Mouse (Mus musculus) MEL (cell line): Measurements from ENCODE around the gene Tmem231.

ENCODE experiments used
- CTCF ChIP-seq, 3 experiments: IDR thresholded peaks in 2 of 3; conservative IDR thresholded peaks in 1 of 3; 2 replicates each; pipeline ENCODE4 v1.5.1; 2011 to 2012; ENCODE audit warnings: low read length in 3 of 3, low read depth in 2 of 3, mild to moderate bottlenecking in 2 of 3, improper control_type of control experiment in 1 of 3, inconsistent platforms in 1 of 3, mixed read lengths in 1 of 3, moderate library complexity in 1 of 3; ENCODE audit not compliant: control insufficient read depth in 1 of 3, insufficient read depth in 1 of 3, poor library complexity in 1 of 3, severe bottlenecking in 1 of 3
- EP300 ChIP-seq, 2 experiments: IDR thresholded peaks; 2 replicates each; pipeline ENCODE4 v1.6.1; 2011; ENCODE audit warnings: improper control_type of control experiment in 2 of 2, low read length in 2 of 2, low read depth in 1 of 2, mild to moderate bottlenecking in 1 of 2
- GATA1 ChIP-seq: IDR thresholded peaks from 2 replicates; pipeline ENCODE4 v1.6.1; 2011; ENCODE audit warnings: low read depth, low read length, improper control_type of control experiment
- MAFK ChIP-seq: IDR thresholded peaks from 2 replicates; pipeline ENCODE4 v1.6.1; 2011; ENCODE audit warnings: low read depth, mild to moderate bottlenecking, low read length, improper control_type of control experiment, borderline replicate concordance
- RCOR1 ChIP-seq: IDR thresholded peaks from 2 replicates; pipeline ENCODE4 v1.6.1; 2012; ENCODE audit warnings: low read depth, mild to moderate bottlenecking, inconsistent platforms, low read length, improper control_type of control experiment
- TAL1 ChIP-seq: IDR thresholded peaks from 2 replicates; pipeline ENCODE4 v1.6.1; 2012; ENCODE audit warnings: mild to moderate bottlenecking, inconsistent platforms, low read length, moderate library complexity, mixed read lengths
- USF1 ChIP-seq: IDR thresholded peaks from 2 replicates; pipeline ENCODE4 v1.6.1; 2014; ENCODE audit warnings: low read depth, mild to moderate bottlenecking, inconsistent platforms, low read length, improper control_type of control experiment, moderate library complexity
- ZKSCAN1 ChIP-seq: IDR thresholded peaks from 2 replicates; pipeline ENCODE4 v1.6.1; 2012; ENCODE audit warnings: low read depth, mild to moderate bottlenecking, inconsistent platforms, low read length, improper control_type of control experiment, moderate library complexity

GRCm38 (mm10) chr8:111868664-111869063 is 65.0 kb downstream of the Tmem231 start:
- no peak for TF ChIP-seq RCOR1
- TF ChIP-seq USF1 = no peak
- no peak for TF ChIP-seq TAL1
- no peak for TF ChIP-seq GATA1
- TF ChIP-seq CTCF (IDR thresholded peaks at IDR 0.05 in 2 of 3, conservative IDR thresholded peaks at IDR 0.05 in 1 of 3; ENCODE audit: control insufficient read depth in 1 of 3, insufficient read depth in 1 of 3, low read depth in 2 of 3, low read length in 3 of 3, poor library complexity in 1 of 3, severe bottlenecking in 1 of 3) = no peak
- no peak for TF ChIP-seq ZKSCAN1
- TF ChIP-seq MAFK = no peak
- TF ChIP-seq EP300 (IDR thresholded peaks at IDR 0.05; ENCODE audit: low read depth in 1 of 2, low read length in 2 of 2) = no peak
